Mouse (Mus musculus) B cell, adult 2 months (primary cell): ENCODE measurements around the gene Plod2.

Experiments used
- DNase-seq, 2 experiments: peaks; one replicate each; pipeline ENCODE4 v3.0.0; 2022

The Plod2 gene

DNA sequence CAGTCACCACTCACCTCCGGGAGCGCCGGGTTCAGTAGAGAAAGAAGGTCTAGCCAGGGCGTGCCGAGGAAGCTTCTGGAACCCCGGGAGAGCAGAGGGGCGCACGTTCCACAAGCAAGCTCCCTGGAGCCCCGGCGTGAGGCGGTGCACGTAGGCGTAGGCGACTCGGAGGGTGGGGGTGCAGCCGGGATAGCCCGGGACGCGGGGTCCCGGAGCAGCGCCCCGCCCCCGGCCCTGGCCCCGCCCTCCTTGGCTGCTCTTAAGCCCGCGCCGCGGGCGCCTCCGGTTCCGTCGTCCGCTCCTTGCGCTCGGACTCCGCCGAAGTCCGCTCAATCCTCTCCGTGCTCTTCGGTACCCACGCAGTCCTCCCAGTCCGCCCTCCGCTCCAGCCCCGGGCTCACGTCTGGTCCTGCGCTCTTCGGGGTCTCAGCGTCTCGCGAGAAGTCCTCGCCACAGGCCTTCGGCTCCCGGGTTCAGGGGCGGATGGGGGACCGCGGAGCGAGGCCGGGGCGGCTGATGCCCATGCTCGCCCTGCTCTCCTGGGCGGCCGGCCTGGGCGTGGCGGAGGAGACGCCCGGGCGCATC, at the start of gene Plod2:
Gene Plod2 (plus strand): TSS at position 247 of the 585 bp plus-strand sequence.
- peak; percentile 10 to 25 for DNase-seq

DNA sequence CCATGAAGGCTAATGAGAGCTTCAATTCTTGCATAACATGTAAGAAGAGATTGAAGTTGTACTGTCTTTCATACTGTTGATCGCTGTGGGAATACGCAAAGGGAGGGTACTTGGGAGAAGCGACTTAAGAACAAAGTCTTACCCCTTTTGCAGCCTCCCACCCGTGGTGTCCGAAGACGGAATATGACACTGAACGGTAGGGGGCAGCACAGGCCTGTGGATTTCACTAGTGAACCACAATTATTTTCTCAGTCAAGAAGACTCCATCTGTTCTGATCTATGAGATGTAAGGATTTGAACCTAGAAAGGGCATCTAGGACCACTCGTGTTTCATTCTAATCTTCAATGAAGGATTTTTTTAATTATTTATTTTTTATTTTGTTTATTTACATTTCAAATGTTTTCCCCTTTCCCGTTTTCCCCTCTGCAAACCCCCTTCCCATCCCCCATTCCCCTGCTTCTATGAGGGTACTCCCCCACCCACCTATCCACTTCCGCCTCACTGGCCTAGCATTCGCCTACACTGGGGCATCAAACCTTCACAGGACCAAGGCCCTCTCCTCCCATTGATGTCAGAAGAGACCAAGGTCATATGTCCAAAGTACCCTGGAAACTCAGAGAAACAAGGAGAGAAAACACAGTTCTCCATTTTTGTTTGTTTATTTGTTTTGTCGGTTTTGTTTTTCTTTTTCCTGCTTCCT, 42.2 kb upstream of the Plod2 start:
- peak; percentile 82 to 83 for DNase-seq

DNA sequence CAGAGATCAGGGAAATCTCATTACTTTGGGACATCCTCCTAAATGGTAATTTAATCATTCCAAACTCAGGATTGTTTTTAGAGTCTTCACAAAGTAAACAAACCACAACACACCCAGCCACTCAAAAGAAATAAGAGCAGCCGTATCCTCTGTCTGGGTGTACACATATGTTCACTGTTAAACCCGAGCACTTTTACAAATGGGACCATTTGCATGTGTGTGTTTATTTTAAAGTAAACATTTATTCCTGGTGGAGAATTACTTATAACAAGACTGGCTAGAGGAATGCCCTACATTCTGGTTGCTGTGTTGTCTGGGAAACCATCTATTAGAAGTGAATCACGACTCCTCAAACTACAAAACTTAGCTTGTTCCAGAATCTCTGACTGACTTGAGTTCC, 37.8 kb upstream of the Plod2 start:
- no peak for DNase-seq

DNA sequence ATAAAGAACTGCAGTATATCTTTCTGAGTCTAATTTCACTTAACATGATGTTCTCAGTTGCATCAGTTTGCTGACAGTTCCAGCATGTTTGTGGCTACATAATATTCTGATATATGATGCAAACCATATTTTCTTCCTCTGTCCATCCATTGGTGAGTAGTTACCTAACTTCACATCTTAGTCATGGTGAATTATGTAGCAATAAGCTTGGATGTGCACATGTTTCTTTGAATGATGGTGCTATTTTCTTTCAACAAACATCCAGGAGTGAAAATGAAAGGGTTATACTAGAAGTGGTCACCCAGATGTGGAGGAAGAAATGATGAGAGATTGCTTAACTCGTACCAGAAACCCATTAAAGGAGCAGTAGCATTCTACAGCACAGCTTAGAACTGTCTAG, 37.1 kb upstream of the Plod2 start:
- DNase-seq = no peak

DNA sequence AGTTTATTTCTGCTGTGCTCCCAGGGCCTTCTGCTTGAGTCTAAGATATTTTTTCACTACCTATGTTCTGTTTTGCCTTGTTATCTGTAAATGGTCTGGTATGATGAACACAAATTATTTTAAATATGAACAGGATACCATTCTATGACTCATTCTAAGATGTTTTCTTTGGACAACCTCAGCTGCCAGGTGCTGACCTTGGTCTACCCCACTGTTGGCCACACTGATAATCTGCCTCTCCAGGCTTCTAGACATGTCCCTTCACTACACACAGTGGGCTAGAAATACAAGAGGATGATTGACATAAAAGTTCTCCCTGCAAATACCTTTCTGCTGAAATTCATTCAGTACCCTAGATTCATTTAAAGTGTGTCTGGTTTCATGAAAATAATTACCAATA, 30.3 kb upstream of the Plod2 start:
- no peak for DNase-seq

DNA sequence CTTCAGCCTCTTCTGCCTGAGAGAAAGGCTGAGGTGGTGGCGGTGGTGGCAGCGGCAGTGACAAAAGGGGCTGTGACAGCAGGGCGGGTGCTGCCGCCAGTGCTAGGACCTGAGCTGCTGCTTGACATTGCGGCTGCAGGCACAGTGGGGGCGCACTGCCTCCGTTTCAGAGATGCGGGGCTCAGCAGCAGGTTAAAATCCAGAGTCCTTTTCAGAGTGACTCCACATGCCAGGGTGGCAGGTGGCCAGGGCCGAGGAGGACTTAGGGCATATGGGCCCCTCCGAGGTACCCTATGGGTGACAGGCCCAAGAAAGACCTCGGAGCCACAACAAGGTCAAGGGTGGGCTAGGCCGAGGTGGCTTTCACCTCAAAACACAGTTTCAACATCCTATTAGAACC, 25.0 kb upstream of the Plod2 start:
- no peak for DNase-seq

DNA sequence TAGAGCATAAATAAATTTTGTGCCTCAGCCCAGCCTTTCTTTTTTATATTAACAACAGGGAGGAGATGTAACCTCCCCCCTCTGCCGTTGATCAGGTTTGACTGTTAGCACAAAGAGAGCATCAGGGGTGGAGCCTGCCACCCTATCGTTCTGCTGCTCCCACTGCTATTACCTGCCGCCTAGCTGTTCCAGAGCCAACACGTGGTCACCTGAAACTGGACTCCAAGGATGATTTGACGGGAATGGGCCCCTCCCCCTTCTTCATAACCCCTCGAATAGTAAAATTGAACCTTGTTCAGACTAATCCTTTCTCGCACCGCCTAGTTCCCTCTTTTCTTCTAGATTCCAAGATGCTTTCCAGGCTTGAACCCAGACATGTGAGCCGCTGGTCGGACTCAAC, 21.3 kb upstream of the Plod2 start:
- no peak for DNase-seq

DNA sequence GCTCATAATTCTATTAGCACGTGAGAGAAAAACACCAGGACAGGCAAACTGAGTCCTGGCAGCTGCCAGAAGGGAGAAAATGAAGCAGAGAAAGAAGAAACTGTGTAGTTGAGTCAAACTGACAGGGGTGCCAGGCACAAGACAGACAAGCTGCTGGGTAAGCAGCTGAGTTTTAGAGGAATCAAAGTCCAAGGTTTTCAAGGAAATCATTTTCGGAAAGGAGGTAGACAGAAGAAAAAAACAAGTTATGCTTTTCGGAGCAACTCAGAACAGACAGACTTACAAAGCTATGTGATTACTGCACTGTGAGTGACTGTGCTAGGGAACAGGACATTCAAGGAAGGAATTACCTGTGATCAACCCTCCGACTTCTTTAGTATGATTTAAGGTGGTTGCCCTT, 17.5 kb upstream of the Plod2 start:
- DNase-seq = no peak

DNA sequence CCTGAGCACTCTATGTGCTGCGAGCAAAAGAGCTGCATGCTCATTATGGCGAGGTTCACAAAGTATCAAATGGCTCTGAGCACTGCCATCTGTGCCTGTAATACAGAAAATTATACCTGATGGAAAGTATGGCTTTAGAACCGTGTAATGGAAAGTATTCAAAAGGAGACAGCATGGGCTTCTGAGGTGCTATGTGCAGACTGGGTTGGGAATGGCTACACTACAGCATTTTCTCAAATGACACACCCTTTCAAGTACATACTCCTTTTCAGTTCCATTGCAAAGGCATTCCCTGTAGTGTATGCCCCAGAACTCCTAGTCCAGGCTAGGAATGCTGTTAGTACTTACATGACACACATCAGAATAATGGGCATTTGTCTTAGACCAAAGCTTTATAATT, 12.0 kb upstream of the Plod2 start:
- DNase-seq = no peak

DNA sequence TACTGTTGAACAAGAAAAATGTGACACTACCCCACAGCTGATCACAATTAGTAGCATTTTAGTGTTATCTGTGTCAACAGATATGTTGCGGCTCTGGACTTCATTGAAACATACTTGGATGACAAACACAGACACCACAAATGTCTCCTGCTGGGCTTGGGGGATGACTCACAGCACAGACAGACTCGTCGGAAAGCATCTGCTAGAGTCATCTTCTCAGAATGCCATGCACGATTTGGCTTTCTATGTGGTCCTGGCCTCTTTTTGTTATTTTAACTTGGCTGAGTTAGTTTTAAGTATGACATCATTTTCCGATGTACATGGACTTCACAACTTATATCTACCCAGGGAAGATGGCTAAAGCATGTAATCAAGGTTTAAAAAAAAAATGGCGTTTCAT, 4.3 kb upstream of the Plod2 start:
- no peak for DNase-seq

DNA sequence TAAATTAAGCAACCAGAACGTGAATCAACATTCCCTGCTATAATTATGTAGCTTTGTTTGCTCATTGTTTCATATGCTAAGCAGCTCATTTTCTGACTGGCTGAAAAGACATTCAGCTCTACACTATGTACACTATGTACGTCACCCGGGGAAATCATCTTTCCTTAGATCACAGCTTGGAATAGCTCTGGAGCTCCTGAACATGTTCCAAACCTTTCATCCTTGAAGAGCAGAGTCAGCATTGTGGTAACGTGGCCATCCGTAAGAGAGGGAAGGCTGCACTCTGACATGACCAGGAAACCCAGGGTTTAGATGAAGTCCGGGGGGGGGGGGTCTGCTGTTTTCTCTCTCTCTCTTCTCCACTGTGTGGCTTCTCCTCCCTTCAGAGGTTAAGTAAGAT, 3.8 kb upstream of the Plod2 start:
- no peak for DNase-seq

DNA sequence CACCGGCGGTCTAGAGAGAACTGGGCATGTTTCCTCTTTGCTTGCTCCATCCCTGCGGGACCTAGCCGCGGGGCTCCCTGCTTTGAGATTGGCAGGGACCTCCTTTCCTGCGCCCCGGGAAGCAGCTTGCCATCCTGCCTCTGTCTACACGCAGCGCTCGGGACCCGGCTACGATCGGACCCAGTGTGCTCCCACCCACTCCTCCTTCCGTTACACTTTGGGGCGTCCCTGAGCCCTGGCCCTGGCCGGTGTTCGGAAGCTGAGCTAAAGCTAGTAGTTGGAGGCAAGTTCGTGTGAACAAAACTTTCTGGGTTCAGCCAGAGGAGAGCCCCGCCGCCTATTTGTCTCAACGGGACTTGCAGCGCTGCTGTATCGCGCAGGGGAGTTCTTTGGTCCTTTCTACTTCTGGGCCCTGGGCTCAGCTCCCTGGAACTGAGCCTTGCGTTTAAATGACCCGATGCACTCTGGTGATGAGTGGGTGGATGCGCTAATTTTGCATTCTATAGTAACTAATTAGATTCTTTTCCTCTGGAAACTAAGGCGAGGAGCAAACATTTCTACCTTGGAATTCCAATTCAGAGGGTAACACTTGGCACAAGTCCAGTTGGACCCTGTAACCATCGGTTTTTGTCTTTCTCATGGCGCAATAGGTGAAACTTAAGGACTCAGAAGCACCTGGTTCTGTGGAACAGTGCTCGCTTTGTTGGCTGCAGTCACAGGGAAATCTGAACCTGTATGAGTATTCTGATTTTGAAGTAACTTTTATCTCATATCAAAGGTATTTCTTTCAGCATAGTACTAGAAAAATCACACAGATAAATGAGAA, 781 bp downstream of the Plod2 start:
- peak; percentile 6 to 11 for DNase-seq

DNA sequence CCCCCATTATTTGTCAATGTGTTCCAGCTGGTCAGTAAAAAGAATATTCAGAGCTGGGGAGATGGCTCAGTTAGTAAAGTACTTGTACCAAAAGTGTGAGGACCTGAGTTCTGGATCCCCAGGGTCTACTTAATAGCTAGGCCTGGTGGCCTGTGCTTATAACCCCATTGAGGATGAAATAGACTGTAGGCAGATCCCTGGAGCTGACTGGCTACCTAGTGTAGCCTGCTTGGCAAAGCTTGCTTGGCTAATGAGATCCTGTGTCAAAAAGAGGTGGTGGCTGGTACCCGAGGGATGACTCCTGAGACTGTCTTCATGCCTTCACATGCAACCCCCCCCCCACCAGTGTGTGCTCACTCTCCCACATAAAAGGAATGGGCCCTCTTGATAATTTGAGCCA, 2.1 kb downstream of the Plod2 start:
- DNase-seq = no peak

DNA sequence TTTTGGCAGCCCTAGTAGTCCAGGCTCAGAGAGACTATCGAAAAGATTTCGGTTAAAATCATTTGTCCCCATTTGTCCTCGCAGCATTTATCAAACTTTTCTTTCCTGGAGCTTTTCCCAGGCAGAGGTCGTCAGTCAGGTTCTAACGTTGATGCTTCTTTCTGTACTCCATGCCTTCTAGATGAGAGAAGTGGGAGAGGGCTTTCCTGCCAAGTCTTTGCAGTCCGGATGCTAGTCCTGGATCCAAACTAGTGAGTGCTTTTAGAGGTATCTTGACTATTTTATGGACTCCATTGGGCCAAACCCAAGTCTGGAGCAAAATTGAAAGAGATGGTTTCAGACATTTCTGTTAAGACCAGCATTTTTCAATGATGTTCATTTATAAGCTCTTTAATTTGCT, 3.0 kb downstream of the Plod2 start:
- DNase-seq = no peak

DNA sequence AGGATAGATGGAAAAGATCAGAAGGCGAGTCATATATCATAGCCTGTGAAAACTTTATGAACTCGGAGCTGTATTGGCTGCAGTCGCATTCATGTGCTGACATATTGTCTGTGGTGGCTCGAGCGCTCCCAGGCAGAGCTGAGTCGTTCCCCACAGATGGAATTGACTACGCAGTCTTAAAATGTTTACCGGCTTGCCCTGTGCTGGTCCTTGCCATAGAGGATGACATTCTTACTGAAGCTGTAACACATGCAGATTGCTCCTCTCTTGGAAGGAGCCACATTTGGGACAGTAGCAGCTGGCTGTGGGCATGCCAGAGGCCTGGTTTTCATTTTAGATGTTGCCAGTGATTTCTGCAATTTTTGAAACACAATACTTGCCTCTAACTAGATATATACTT, 4.4 kb downstream of the Plod2 start:
- no peak for DNase-seq

DNA sequence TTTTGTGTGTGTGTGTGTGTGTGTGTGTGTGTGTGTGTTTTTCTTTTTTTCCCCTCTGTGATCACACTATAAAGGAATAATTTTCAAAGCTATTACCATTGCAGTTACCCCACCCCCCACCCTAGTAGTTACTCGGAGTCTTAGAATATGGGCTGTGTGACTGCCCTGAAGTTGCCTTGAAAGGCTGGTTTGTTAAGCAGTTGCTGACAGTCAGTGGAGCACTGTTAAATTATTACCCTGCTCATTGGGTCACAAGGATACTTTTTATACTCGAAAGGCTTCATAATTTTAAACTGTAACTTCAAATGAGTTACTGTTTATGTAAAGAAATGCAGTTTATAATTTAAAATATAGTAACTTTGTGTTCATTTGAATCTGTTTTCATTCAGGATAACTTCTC, 5.1 kb downstream of the Plod2 start:
- DNase-seq = no peak

DNA sequence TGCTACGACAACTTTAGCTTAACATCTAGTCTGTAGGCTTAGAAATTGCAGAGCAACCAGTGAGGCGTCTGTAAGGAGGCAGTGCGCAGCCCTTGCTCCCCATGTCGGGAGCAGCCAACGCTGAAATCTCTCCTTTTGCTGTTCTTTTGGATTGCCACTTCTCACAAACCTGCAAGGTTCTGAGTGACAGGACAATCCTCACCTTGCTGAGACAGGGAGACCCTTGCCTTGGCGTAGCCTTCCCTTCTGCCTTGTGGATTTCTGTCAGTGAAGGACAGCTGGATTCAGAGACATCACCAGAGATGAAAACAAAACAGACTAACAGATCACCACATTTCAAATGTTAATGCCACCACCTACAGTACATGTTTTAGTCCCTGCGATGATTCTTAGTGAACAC, 5.8 kb downstream of the Plod2 start:
- DNase-seq = no peak

DNA sequence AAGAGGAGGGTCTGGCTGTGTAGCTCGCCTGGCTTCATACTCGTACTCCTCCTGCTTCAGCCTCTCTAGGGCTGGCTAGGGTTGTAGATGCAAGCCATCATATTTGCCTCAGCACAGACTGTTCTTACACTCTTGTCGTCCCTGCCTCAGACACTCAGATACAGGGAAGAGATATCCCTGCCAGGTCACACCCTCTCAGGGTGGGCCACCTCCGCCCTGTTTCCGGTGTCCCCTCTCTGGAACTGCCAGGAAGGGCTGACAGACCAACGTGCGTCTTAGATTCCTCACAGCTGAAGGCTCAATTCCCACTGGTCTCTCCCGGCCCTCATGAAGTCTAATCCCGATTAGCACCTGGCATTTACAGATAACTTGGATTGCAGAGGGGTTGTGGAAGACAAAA, 6.6 kb downstream of the Plod2 start:
- DNase-seq = no peak

DNA sequence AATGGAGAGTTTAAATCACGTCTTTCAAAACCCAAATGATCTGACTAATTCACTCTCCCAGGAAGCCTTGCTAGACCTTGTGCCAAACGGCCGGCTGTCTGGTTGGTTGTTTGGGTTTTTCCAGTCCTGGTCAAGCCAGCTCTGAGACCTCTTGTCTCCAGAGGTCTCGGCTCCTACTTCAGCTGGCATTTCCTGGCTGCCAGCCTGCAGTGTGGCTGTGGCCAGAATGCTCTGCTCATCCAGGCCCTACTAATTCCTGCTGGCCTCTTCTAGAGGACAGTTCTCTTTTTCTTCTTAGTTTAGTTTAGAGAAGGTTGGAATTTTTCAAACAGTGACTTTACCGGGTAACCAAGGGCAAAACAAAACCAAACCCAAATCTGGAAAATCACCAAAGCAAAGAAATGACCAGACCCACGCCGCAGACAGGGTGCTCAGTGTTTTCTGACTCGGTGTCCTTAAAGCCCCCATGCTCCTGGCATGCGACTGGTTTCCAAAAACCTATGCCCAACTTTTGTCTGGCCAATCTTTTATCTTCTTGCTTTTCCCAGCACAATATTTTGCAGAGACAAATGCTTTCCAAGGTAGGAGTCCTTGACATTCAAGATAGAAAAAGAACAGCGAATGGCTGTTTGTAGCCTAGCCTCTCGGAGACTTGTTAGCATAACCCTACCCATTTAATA, 7.9 kb downstream of the Plod2 start:
- DNase-seq = no peak

DNA sequence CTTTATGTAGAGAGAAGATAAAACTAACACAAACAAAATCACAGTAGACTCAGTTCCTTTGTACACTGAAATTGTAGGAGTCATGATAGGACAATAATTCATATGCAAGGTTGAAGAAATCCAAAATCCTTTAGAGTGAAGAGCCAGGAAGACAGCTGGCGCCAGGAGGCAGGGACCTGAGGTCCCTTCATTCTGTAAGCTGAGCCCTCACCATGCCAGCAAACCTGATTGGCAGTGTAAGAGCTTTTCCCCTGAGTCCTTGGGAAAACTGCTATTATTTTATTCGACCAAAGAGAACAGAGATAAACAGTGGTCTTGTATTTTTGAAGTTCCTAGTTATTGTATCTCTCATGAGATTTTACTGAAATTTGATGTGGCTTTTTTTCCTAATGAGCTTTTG, 9.0 kb downstream of the Plod2 start:
- no peak for DNase-seq

DNA sequence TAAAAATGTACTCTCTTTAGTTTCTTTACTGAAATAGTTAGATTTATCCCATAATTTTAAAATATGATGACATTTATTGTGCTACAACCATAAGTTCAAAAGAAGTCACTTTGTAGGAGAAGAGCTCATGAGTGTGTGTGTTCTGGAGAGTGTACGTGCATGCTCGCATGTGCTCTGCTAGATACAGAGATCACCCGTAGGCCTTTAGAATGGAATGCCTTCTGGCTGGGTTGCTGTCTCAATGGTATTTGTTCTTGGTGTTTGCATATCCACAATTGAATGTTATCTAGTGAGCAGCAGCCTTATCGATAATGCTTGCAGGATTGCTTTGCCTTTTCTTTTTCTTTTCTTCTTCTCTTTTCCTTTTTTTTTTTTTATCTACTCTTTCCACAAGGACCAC, 9.6 kb downstream of the Plod2 start:
- no peak for DNase-seq

DNA sequence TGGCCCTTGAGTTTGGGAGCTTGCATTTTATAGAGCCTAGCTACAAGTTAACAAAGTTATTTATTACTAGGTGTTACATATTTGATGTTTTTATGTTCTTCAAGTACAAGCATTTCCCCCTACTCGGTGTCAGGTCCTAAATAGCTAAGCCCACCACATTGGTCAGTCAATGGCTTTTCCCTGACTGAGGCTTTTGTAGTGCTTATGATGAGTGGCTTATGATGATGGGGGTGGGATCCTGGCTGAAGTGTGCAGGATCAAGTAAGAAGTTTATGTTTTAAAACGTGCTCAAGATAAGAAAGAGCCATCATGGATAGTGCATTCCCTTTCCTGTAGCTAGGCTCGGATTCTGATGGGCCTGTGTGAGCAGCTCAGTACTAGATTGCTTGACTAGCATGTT, 10.7 kb downstream of the Plod2 start:
- DNase-seq = no peak
